Mouse (Mus musculus): ENCODE measurements around the gene Adamts14.

The Adamts14 gene

DNA sequence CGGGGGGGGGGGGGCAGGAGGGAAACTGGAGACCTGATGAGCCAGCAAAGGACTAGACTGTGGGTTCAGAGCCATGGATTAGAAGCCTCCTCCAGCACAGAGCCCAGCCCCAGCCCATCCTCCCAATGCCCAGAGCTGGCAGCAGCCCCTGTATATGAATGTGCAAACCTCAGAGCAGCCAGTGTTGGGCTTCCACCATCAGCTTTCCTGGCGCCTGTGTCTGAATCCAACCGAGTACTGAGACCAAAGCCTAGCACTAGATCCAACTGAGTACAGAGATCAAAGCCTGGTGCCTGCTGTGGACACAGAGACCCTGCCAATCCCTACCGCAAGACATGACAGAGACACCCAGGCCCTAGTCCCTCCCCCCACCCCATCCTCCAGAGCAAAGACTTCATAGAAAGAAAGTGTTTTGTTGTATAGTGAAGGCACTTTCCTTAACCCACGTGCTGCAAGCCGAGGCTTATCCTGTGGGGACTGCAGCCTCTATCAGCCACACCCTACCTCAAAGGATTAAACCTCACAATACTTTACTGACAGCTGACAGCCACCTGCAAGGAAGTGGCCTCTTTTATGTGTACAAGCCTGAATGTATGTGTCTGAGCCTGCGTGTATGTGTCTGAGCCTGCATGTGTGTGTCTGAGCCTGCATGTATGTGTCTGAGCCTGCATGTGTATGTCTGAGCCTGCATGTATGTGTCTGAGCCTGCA is 40.2 kb downstream of the Adamts14 start:
- peak; percentile 91 for DNase-seq (ENCODE audit: low read depth)

DNA sequence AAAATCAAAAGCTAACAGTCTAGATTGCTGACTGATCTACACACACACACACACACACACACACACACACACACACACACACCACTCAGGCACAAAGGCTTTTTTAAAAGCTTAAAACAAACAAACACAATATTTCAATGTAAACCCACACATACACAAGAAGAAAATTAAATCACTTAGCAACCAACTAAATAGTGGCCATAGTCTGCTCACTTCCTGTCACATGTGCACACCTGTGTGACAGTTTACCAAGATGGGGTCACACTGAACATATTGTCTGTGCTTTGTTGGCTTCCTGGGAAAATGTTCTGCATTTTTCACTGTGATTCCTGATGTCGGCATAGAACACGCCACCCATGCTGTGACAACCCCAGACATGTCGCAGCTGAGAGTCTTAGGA is 41.5 kb downstream of the Adamts14 start:
- DNase-seq (ENCODE audit: low read depth), result peak; percentile 77

DNA sequence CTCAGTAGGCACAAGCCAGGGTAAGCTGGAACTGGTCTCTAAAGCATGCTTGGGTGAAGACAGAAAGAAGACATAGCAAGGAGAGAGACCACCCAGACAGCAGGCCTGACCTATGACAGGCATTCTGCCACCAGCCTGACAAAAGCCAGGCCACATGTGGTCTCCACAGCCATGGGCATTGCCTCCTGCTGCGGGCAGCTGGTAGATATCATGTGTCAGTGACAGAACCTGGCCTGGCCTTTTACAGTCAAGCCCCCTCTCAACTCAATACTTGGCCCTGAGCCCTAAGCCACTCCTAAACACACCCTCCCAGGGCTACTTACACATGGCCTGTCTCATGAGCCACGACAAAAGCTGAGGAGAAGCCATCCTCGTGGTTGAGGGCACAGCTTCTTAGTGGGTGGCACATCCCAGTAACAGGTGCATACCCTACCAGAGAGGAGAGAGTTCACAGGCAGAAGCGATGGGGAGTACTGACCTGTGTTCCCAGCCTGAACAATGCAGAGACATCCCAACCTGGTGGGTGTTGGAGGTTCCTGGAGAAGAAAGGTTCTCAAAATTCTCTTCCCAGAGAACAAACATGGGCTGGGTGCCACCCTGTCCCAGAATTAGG is 46.3 kb downstream of the Adamts14 start:
- no peak for DNase-seq (ENCODE audit: low read depth)

DNA sequence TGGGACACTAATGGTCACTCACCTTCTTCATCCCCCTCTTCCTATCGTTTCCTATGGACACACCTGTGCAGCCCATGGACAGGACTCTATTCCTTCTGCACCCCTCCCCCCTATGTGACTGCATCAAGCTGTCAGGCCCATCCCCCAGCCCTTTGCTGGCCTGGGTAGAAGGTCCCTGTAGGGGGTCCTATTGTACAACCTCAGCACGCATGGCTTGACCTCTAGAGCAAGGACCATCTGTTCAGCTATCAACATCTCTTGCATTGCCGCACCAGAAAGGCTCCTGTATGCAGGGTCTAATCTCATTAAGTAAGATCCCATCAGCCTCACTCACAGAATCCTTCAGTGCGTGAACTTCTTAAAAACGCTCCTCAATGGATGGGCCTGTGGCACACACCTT is 47.5 kb downstream of the Adamts14 start:
- no peak for DNase-seq (ENCODE audit: low read depth)

DNA sequence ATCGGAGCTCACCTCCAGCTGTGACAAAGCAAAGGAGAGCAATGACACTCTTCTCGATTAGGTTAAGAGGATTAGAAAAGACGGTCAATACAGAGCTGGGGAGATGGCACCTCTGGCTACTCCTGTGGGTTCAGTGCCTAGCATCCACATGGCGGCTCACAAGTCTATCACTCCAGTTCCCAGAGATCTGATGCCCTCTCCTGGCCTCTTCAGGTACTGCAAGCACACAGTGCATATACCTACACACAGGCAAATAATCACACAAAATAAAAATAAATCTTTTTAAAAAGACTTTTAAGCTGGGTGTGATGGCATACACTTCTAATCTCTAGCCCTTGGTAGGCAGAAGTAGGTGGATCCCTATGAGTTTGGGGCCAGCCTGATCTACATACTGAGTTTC is 53.9 kb downstream of the Adamts14 start:
- no peak for DNase-seq (ENCODE audit: low read depth)

DNA sequence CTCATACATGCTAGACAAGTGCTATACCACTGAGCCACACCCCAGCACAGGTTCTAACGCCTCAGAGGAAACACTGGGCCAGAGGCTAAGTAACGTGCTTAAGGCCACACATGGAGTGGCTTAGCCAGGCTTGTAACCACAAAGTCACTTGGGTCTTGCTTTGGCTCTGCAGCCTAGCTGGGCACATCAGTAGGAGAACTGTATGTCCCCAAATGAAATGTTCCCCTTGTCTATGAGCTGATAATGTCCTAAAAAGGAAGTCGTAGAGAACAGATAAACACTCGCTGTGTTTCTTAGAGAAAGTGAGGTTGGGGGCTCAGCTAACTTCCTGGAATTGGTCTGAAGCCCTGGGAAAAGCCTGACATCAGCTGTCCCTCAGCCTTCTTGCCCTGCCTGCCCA is 57.1 kb downstream of the Adamts14 start:
- DNase-seq (ENCODE audit: low read depth), result no peak

DNA sequence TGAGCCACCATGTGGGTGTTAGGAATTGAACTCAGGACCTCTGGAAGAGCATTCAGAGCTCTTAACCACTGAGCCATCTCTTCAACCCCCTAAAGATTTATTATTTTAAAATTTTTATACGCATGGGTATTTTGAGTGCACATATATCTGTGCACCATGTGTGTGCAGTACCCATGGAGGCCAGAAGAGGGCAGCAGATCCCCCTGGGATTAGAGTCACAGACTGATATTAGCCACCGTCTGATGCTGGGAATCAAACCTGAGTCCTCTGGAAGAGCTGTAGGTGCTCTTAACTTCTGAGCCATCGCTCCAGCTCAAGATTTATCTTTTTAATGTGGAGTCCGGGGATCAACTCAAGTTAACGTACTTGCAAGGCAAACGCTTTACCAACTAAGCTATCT is 57.6 kb downstream of the Adamts14 start:
- DNase-seq (ENCODE audit: low read depth), result peak; percentile 41

DNA sequence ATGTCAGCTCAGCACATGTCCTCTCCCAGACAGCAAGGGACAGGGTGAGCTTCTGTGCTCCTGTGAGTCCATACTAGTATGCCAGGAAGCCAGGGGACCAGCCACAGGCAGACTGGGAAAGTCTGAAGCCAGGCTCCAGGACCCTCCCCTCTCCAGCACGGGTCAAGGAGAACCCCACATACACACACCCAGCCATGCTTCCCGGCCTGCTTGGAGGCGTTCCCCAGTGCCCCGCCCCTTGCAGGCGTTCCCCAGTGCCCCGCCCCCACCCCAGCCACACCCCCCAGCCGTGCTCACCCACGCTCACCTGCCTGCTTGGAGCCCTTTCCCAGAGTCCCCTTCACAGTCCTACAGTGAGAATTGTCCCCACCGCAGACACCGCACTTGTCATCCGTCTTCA is 60.4 kb downstream of the Adamts14 start:
- no peak for DNase-seq (ENCODE audit: low read depth)

DNA sequence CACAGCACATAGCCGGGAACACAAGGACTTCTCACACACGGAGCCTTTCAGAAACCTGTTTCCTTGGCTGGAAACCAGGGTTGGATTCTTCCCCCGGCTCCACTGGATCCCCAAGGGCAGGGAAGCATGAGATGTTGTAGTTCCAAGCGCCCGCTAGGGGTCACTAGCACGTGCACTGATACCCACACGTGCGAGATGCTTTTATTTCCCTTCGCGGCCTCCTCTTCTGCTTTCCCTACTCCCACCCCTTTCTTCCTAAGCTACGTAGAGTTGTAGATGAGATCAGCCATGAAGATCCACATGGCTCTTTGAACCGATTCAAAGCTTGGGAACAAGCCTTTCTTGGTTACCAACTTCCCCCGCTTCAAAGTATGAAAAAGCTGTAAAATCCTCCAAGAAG is 61.5 kb downstream of the Adamts14 start:
- DNase-seq (ENCODE audit: low read depth), result peak; percentile 81

DNA sequence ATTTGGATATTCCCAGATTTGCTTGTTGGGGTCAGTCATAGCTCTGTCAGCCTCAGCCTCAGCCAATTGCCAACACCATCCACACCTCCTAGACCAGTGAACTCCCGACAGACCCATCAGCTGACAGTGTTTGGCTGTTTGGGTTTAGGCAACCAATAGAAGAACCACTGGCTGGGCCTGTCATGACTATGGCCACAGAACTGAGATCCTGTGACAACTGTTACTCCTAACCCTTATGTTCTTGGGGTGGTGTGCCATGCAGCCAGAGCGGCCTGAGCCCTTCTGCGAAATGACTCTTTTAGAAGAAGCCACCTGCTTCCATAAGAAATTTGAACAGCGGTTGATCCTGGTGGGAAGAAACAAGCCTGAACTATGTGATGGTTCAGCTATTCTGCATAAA is 62.1 kb downstream of the Adamts14 start:
- no peak for DNase-seq (ENCODE audit: low read depth)

DNA sequence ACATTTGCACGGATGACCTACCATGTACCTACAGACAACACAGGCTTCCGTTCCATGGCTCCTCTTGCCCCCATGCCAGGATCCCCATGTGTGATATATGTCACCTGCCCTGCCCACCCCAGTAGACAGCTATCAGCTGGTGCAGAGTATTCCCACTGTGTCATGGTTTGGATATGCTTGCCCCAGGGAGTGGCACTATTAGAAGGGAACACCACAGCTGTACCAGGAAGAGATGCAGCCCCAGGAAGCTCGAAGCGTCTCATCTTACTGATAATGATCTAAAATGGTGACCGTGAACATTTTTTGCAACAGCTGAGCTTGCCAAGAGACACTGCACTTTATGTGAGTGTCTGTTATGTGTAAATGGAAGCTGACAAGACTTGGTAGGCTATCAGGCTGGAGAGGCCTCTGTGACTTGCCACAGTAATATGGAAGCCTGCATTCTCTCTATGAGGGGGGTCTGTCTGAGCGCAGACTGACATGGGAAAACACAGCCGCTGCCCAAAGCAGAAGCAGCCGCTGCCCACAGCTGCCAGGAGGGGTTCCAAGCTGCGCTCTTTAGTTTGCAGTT is 65.0 kb downstream of the Adamts14 start:
- no peak for DNase-seq (ENCODE audit: low read depth)

DNA sequence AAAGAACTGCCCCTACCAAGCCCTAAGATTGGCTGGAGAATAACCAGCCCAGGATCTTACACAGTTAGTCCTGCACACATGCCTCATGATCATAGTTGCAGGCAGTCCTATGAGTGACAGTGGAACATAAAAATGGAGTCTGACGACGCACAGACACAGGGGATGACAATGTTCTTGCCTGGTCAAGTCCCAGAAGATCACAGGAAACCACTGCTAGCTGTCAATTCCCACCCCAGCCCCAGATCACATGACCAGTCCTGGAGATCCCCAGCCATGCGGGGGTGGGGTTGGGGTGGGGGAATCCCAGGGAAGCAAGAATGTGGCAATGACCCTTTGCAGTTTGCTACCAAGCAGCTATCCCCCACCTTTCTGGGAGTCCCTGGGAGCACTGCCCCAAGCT is 69.3 kb downstream of the Adamts14 start:
- DNase-seq (ENCODE audit: low read depth), result no peak

DNA sequence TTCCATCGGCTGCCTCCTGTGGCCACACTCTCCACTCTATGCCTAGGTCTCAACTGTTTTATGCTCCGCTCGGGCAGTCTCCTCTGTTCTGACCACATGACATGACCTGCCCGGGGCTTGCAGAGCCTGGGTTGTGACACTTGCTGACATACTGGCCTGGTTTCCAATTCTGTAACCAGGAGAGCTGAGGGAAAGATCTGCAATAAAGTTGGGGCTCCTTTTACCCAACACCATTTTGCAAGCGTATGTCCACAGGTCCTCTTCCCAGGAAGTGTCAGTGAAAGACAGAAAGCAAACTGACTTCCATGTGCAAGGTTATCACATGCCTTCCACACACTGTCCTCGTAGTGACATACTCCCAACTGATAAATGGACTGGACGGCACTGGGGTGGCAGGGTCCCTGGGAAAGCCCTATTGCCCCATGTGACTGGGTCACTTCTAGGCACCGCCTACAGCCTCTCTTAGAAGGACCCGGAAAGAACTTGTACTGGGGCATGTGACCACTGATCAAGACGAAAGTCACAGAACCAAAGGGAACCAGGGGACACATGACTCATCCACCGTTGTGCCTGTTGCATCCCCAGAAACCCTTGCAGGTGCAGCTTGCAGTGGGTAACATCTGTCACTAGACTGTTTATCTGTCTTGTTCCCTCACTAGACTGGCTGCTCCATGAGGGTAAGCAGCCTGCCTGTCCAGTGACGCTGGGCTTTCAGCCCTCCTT is 71.5 kb downstream of the Adamts14 start:
- DNase-seq (ENCODE audit: low read depth), result no peak

DNA sequence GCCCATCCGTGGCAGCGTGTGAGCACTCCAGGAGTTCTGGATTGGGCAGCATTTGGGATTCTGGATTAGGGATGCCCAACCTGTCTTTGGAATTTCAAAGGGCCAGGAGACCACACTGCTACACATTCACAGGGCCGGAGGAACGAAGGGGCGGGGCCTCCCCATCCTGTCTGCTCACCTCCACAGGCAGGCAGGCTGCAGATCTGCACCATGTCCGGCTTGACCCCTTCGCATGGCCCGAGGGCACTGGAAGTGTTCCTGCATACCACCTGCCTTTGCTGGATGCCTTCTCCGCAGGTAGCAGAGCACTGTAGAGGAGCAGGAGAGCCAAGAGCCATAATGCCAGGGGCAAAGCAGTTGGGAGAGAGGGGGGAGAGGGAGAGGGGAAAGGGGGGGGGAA is 72.2 kb downstream of the Adamts14 start:
- no peak for DNase-seq (ENCODE audit: low read depth)

DNA sequence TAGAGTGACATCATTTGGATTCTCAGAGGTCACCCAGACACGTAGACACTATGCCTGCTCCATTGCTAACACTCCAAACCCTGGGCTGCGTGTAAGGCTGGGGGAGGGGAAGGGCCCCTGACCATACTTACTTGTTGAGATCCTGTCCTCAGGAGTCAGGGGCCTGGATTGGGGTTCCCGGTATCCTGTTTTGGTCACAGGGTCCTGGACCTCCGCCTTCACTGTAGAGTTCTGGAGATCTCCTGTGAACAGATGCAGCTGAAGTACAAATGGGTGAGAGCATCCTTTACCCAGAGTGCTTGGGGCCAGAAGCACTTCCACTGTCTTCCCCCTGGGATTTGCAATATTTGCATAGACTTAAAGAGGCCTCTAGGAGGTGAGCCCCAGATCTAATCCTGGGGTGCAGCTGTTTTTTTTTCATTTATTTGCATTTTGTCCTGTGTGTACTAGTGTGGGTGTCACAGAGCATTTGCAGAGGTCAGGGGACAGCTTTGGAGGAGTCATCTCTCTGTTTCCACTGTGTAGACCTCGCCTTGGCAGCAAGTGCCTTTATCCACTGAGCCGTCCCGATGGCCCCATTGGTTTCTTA is 72.9 kb downstream of the Adamts14 start:
- DNase-seq (ENCODE audit: low read depth), result no peak

DNA sequence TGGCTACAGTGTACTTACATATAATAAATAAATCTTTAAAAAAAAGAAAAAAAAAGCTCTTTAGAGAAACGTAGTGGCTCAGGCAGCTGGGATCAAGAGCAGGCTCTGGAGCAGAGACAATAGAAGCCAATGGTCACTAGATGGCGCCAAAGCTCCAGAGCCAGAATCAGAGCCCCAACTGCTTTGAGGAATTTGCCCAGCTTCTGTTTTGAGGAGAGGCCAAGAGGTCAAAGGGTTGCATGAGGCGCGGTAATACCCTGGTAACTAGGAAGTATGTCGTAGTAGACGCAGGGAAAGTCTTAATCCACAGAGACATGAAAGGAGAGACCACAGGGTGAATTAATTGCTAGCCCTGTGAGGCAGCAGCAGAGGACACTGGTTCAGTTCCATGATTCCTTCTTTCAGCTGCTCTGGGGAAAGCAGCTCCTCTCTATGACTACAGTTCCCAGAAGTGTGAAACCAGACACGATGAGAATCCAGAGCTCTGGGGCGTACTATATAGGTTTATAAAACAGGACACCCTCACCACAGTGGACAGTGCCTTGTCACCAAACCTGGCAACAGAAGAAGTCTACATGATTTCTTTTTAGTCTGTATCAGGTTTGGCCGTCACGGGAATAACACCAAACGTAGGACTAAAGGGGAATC is 73.5 kb downstream of the Adamts14 start:
- peak; percentile 86 for DNase-seq (ENCODE audit: low read depth)

DNA sequence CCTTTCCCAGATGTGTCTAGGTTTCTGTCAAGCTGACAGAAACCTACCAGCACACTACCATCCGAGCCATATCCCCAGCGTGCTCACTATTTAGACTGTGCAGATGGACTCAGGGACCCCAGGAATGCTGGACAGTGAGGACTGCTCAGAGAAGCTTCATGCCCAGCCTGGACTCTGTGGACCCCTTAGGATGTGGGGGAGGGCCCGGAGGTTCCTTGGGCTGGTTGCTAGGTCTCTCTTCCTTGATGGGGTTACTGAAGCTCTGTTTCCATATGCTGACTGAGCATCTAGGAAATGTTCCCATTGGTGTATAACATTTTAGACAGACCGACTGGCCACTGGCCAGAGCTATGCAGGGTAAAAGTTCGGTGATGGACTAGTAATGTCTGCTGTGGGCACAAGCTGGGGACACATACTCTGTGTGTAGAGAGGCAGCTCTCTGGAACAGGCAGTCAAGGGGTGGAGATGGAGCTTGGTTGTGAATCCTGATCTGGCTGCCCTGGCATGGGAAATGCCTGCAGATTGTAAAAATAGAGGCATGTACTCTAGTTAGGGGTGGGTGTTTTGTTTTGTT is 77.4 kb downstream of the Adamts14 start:
- DNase-seq (ENCODE audit: low read depth), result no peak

DNA sequence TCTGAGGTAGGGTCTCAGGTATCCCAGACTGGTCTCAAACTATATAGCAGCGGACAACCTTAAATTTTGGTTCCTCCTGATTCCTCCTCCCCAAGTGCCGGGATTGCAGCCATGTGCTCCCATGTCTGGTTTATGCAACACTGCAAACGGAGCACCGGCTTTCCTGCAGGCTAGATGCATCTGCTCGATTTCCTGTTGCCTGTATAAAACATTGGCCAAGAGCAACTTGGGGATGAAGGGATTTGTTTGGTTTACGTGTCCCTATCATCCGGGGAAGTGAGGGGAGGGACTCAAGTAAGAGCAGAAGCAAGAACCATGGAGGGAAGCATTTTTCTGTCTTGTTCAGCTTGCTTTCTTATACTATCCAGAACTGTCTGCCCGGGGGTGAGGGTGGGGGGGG is 78.0 kb downstream of the Adamts14 start:
- no peak for DNase-seq (ENCODE audit: low read depth)

DNA sequence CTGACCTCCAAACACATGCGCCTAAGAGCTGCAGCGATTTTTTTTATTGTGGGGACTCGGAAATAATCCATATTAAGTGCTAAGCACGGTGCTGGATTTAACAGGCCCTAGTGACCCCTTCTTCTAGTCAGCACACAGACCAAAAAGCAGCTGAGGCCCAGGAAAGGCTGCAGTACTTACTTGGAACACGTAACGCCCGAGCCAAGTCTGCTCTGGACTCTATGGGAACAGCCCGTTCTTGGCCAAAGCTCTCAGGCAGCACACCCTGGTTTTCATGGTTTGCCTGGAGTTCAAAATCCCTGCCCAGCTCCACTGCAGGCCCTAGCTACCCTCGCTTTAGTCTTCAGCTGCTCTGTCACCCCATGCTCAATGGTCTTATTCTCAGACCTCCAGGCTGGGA is 78.6 kb downstream of the Adamts14 start:
- DNase-seq (ENCODE audit: low read depth), result no peak

DNA sequence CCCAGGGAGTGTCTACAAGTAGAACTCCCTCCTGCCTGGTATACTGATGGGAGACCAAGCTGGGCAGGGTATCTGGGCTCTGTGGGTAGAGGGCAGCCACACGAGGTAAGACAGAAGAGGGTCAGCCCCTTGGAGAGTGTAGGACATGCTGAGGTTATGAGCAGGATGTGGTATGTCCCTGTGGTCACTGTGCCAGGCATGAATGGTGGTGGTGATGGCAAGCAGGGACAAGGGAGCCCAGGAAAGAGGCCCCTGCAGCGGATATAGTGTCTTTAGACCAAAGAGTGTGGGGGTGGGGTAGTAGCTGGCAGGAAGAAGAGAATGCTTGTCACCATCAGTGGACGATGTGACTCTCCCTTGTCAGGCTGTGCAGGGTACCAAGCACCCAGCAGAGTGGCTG is 85.2 kb downstream of the Adamts14 start:
- DNase-seq (ENCODE audit: low read depth), result no peak

DNA sequence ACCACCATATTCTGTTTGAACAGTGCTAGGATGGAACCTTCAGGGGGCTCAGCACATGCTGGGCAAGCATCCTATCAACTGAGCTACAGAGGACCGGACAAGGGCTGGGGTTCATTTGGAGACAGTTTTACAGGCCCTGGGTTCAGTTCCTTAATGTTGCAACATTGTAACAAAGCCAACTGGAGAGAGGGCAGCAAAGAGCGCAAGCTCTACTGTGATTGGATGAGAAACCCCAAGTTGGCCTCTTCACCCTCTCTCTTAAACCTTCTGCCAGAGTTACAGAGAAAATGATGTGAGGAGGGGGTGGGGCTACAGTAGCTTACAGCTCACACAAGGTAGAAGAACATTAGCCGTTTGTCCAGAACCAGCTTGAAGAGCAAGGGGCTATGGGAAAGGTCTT is 86.2 kb downstream of the Adamts14 start:
- DNase-seq (ENCODE audit: low read depth), result no peak

DNA sequence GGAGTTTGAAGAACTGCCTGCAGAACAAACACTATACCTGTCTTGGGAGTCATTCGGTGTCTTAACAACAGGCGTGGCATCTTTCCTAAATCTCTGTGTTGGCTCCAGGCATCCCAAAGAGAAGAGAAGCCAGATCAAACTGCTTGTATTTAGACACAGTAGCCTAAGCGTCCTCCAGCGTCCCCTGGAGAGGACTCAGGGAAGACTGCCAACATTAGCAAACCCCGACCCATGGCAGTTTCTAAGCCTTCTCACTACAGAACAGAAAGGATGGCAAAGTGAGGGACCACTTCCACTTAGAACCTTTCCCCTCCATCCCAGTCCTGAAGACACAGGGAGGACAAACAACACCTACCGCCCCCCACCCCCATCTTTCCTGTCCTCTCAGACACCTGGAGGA is 93.3 kb downstream of the Adamts14 start:
- no peak for DNase-seq (ENCODE audit: low read depth)
